Mouse (Mus musculus): ENCODE measurements around the gene Syna. TPM values are rescaled to one million over a fixed set of nuclear protein-coding genes. Genes with fewer than 3 reads are reported as not detected.
A peak's percentile ranks its signal among the peaks of the same experiment; 100 is the strongest.

Gene Syna
- polyA plus RNA-seq, 1 experiment from 2014 or later = 0.13 TPM

GRCm38 (mm10) chr5:134579135-134579534, 19.2 kb upstream of the Syna start:
- Histone ChIP-seq H3K4me3 (ENCODE audit: low read depth, low read length) (no peak overlapping the region), H3K9ac (ENCODE audit: low read depth, low read length) (no peak overlapping the region), H3K4me1 (replicated peaks; ENCODE audit: control insufficient read depth, insufficient read depth, low read length) (no peaks in the 10 kb centered on the region), H3K36me3 (ENCODE audit: control insufficient read depth, insufficient read depth) (no peaks in the 10 kb centered on the region), H3K4me2 (replicated peaks; ENCODE audit: low read depth) (no peak overlapping the region), H3K27ac (ENCODE audit: low read depth, low read length) (no peak overlapping the region), H3K27me3 (replicated peaks; ENCODE audit: control insufficient read depth, insufficient read depth, low read length) (no peaks in the 10 kb centered on the region), H3K9me3 (ENCODE audit: control insufficient read depth) (no peaks in the 10 kb centered on the region)
- WGBS = 64% methylated on average over 3 of the region's 3 CpGs
- TF ChIP-seq CTCF (IDR thresholded peaks at IDR 0.05; ENCODE audit: low read depth) = no peak
- no peak for ATAC-seq

GRCm38 (mm10) chr5:134577534-134577933, 17.6 kb upstream of the Syna start:
- TF ChIP-seq CTCF (IDR thresholded peaks at IDR 0.05; ENCODE audit: low read depth) = no peak
- Histone ChIP-seq H3K4me3 (ENCODE audit: low read depth, low read length) (no peak overlapping the region), H3K4me1 (replicated peaks; ENCODE audit: control insufficient read depth, insufficient read depth, low read length) (no peaks in the 10 kb centered on the region), H3K9ac (ENCODE audit: low read depth, low read length) (no peak overlapping the region), H3K27ac (ENCODE audit: low read depth, low read length) (no peak overlapping the region), H3K27me3 (replicated peaks; ENCODE audit: control insufficient read depth, insufficient read depth, low read length) (no peaks in the 10 kb centered on the region), H3K36me3 (ENCODE audit: control insufficient read depth, insufficient read depth) (no peaks in the 10 kb centered on the region), H3K9me3 (ENCODE audit: control insufficient read depth) (no peaks in the 10 kb centered on the region), H3K4me2 (replicated peaks; ENCODE audit: low read depth) (no peak overlapping the region)
- ATAC-seq = no peak
- 90% methylated on average over 7 of the region's 7 CpGs for WGBS

DNA sequence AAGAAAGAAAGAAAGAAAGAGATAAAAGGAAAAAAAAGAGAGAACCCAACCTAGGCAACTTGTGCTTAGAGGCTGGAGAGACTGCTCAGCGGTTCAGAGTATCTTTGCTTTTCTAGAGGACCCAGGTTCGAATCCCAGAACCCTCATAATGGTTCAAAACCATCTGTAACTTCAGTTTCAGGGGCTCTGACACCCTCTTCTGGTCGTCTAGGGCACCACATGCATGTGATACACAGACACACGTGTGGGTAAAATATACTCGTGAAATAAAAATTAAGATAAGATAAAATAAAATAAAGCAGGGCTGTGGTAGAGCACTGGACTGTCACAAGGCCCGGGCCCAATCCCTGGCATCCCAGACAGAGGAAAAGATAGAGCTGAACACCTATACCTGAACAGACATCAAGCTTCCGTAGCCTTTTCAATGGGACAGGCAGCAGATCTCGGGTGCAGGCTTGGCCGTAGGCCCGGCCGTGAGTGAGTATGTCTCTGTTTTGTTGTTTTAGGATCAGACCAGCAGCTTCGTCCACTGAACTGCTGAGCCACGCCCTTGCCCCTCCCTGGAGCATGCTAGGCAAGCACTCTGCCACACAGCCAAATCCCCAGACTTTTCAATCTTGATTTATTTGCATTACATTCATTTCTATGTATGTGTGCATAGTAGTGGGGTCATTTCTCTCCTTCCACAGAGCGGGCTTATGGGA, 16.7 kb upstream of the Syna start:
- peak; percentile 45 for TF ChIP-seq CTCF (IDR thresholded peaks at IDR 0.05; ENCODE audit: low read depth)
- Histone ChIP-seq H3K4me3 (ENCODE audit: low read depth, low read length) (no peak overlapping the region), H3K9ac (ENCODE audit: low read depth, low read length) (no peak overlapping the region), H3K9me3 (ENCODE audit: control insufficient read depth) (no peaks in the 10 kb centered on the region), H3K27ac (ENCODE audit: low read depth, low read length) (no peak overlapping the region), H3K4me1 (replicated peaks; ENCODE audit: control insufficient read depth, insufficient read depth, low read length) (no peaks in the 10 kb centered on the region), H3K27me3 (replicated peaks; ENCODE audit: control insufficient read depth, insufficient read depth, low read length) (no peaks in the 10 kb centered on the region), H3K4me2 (replicated peaks; ENCODE audit: low read depth) (no peak overlapping the region), H3K36me3 (ENCODE audit: control insufficient read depth, insufficient read depth) (no peaks in the 10 kb centered on the region)
- no peak for ATAC-seq
- WGBS = 66% methylated on average over 14 of the region's 14 CpGs

GRCm38 (mm10) chr5:134575833-134576232, 15.9 kb upstream of the Syna start:
- H3K36me3 ChIP-seq (ENCODE audit: control insufficient read depth, insufficient read depth) = no peaks in the 10 kb centered on the region
- H3K9ac ChIP-seq (ENCODE audit: low read depth, low read length) = no peak overlapping the region
- H3K4me3 ChIP-seq (ENCODE audit: low read depth, low read length) = no peak overlapping the region
- no peak for TF ChIP-seq CTCF (IDR thresholded peaks at IDR 0.05; ENCODE audit: low read depth)
- 89% methylated on average over 5 of the region's 5 CpGs for WGBS
- H3K4me2 ChIP-seq (replicated peaks; ENCODE audit: low read depth) = no peak overlapping the region
- no peaks in the 10 kb centered on the region for H3K9me3 ChIP-seq (ENCODE audit: control insufficient read depth)
- no peak overlapping the region for H3K27ac ChIP-seq (ENCODE audit: low read depth, low read length)
- ATAC-seq = no peak
- no peaks in the 10 kb centered on the region for H3K27me3 ChIP-seq (replicated peaks; ENCODE audit: control insufficient read depth, insufficient read depth, low read length)
- H3K4me1 ChIP-seq (replicated peaks; ENCODE audit: control insufficient read depth, insufficient read depth, low read length) = no peaks in the 10 kb centered on the region

DNA sequence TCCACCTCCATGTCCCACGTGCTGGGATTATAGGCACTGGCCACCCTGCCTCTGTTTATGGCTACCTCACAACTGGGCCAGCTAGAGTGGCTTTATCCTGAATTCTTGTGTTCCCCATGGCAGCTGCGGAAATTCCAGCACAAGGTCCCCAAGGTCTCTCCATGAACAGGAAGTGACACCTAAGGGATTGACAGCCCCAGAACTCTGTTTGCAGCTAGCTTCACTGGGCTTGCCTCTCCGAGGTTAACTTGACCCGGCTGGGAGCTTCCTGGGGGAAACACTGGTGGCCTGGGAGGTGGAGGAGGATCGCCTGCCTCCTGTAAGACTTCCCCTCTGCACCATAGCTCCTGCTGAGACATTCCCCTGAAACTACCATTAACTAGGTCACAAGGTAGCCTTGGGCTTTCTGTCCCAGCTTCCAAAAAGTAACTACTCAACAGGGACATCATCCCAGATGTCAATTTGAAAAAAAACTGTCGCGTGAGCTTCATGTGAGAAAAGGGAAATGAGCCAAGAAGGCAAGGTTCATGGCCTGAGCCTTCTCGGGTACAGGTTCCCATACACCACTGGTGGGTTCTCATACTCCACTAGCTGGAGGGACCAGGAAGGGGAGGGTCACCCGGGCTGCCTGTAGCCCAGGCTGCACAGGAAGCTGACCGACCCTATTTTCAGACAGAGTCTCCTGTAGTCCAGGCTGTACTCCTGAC, 12.7 kb upstream of the Syna start:
- Histone ChIP-seq H3K27ac (ENCODE audit: low read depth, low read length) (peak overlapping the region; percentile 69; the same call in 1 of the 2 replicates), H3K4me3 (ENCODE audit: low read depth, low read length) (peak overlapping the region; percentile 46), H3K4me2 (replicated peaks; ENCODE audit: low read depth) (peak overlapping the region; percentile 88), H3K27me3 (replicated peaks; ENCODE audit: control insufficient read depth, insufficient read depth, low read length) (no peaks in the 10 kb centered on the region), H3K9me3 (ENCODE audit: control insufficient read depth) (no peaks in the 10 kb centered on the region), H3K36me3 (ENCODE audit: control insufficient read depth, insufficient read depth) (no peaks in the 10 kb centered on the region), H3K9ac (ENCODE audit: low read depth, low read length) (no peak overlapping the region), H3K4me1 (replicated peaks; ENCODE audit: control insufficient read depth, insufficient read depth, low read length) (no peaks in the 10 kb centered on the region)
- no peak for TF ChIP-seq CTCF (IDR thresholded peaks at IDR 0.05; ENCODE audit: low read depth)
- ATAC-seq = peak; percentile 9; the same call in 1 of the 2 replicates
- 40% methylated on average over 10 of the region's 10 CpGs for WGBS

DNA sequence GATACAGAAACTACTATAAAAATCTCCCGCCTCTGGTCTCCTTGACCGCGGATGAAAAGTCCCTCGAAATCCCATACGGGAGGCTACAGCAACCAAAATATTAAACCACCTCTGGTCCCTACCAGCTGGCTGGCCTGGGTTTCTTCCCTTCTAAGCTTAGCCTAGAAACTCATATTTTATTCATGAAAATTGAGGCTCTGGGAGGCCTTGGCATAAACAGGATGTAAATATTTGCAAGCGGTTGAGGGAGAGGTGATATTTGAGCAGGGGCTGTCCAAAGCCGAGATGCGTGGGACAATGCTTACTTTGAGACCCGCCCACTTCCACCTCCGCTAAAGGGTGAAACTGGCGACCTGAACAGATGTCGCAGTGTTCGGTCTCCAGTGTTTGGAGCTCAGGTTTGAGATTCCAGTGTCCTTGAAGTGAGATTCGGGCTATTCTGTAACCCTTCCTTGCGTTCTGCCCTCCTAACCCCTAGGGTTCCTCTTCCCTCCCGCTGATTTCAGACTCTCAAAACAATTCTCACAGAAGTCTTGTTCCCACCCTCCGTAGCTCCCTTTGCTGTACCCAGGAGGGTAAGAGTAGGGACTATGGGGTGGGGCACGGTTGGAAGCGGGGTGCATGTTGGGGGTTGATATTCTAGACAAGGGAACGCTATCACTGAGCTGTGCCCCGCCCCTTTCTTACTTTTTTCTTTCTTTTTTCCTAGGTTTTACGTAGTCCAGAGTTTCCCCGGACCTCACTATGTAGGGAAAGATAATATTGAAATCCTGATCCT, 11.9 kb upstream of the Syna start:
- ATAC-seq = peak; percentile 62
- H3K4me3 ChIP-seq (ENCODE audit: low read depth, low read length) = peak overlapping the region; percentile 46
- TF ChIP-seq CTCF (IDR thresholded peaks at IDR 0.05; ENCODE audit: low read depth) = no peak
- no peak overlapping the region; the same call in 1 of the 2 replicates for H3K9ac ChIP-seq (ENCODE audit: low read depth, low read length)
- no peaks in the 10 kb centered on the region for H3K4me1 ChIP-seq (replicated peaks; ENCODE audit: control insufficient read depth, insufficient read depth, low read length)
- 1% methylated on average over 23 of the region's 23 CpGs for WGBS
- peak overlapping the region; percentile 69 for H3K27ac ChIP-seq (ENCODE audit: low read depth, low read length)
- H3K27me3 ChIP-seq (replicated peaks; ENCODE audit: control insufficient read depth, insufficient read depth, low read length) = no peaks in the 10 kb centered on the region
- H3K9me3 ChIP-seq (ENCODE audit: control insufficient read depth) = no peaks in the 10 kb centered on the region
- H3K36me3 ChIP-seq (ENCODE audit: control insufficient read depth, insufficient read depth) = no peaks in the 10 kb centered on the region
- H3K4me2 ChIP-seq (replicated peaks; ENCODE audit: low read depth) = peak overlapping the region; percentile 88

All from intestine, postnatal 0 days (tissue).